Mouse (Mus musculus) testis, postnatal 10 days (tissue): ENCODE data around the gene Ttc23.

Experiments
- DNase-seq: peaks from one replicate; pipeline ENCODE4 v3.0.0; 2021; ENCODE audit warnings: low spot score

The Ttc23 gene

GRCm38 (mm10) chr7:67695906-67696305 is 48.7 kb downstream of the Ttc23 start:
- DNase-seq = no peak

DNA sequence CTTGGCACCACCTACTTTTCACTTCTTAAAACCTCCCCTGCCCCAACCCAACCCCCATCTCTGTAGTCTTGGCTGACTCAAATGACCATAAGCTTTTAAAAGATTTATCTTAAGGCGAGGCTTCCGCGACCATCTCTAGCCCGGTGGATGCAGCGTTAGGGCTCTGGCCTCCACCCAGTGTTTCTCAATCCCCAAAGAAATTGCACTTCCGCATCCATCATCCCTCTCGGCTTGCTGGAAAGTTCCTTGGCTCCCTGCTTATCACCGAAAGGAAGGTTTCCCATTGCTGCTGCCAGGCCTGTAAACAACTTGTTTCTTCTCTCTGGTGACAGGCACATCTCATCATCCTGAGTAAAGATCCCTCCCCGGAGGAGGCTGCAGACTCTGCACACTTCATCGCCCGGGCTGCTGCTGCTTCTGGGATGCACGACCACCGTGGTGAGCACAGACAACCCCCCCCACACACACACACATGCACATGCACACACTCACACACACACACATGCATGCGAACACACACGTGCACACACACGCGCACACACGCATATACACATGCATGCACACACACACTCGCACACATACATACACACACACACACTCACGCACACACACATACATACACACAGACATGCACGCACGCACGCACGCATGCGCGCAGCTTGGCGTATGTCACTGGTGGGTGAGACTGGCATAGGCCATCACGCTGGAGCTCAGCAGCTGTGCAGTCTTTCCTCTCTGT is 50.9 kb downstream of the Ttc23 start:
- DNase-seq = no peak

GRCm38 (mm10) chr7:67699301-67699700 is 52.1 kb downstream of the Ttc23 start:
- DNase-seq = no peak

GRCm38 (mm10) chr7:67700846-67701245 is 53.6 kb downstream of the Ttc23 start:
- DNase-seq = peak; percentile 74

DNA sequence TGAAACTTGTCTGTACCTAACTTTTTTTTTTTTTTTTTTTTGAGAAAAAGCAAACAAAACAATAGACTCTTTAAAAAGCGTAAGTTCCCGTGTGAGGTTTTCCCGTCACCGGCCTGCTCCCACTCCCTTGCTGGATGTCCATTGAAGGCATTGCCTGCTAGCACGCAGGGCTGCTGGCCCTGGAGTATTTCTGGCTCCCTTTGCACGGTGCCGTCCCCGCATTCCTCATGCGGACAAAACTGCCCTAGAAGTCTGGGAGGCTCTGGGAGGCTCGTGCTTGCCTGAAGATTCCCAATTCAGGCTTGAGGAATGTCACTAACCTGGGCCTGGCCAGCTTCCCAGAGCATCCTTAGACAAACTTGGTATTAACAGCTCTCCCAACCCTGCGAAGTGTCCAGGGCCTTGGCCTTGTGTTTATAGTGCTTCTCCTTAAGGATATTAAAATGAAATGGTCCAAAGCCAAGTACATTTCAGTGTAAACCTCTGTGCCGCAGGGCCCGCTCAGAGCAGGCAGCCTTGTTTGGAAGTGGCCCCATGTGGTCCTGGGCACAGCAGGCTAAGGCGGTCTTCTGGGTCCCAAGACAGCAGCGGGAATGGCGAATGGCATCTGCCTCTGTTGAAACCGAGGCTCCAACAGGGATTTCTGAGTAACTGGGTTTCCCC is 54.2 kb downstream of the Ttc23 start:
- DNase-seq = no peak

DNA sequence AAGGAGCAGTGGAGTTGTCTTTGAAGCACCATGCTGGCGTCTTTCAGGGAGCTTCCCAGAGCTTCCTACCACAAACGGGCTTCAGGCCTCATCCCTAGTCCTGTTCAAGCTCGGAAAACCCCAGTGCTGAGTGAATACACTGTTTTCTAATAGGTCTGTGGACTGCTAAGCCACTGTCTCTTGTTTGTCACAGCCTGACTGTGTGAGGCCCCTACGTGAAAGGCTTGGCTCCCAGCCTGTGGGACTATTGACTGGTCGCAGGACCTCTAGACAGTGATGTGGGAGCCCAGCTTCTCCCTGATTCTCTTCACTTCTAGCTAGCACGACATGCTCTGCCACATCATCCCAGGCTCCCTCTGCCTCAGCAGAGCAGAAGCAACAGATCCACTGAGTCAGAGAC is 61.0 kb downstream of the Ttc23 start:
- no peak for DNase-seq

- no peak for DNase-seq
These were observed 63.0 kb downstream of the Ttc23 start for GRCm38 (mm10) chr7:67710216-67710615.

- DNase-seq = peak; percentile 88
These were observed 66.8 kb downstream of the Ttc23 start for GRCm38 (mm10) chr7:67713820-67714510.

- no peak for DNase-seq
These were observed 68.0 kb downstream of the Ttc23 start for GRCm38 (mm10) chr7:67715176-67715575.

GRCm38 (mm10) chr7:67716213-67716878 is 69.1 kb downstream of the Ttc23 start:
- no peak for DNase-seq

GRCm38 (mm10) chr7:67716925-67717324 is 69.7 kb downstream of the Ttc23 start:
- DNase-seq = no peak

- no peak for DNase-seq
These were observed 70.3 kb downstream of the Ttc23 start for GRCm38 (mm10) chr7:67717520-67717919.

DNA sequence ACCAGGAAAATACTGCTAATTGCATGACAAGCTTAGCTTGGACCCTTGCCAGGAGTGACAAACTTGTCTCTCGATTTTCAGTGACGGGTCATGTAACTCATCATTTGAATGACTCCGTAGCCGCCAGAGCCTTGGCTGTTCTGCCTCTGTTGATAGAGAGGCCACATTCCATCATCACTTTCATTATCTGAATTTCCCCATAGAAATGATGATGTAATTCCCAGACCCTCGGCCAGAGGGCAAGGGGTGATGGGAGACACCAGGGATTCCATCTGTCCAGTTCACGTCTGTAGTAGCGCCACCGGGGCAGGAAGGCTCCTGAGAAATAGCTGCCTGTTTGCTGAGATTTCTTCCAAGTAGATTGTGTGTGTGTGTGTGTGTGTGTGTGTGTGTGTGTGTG is 71.6 kb downstream of the Ttc23 start:
- DNase-seq = no peak

- no peak for DNase-seq
These were observed 75.0 kb downstream of the Ttc23 start for GRCm38 (mm10) chr7:67722163-67722562.

- no peak for DNase-seq
These were observed 77.3 kb downstream of the Ttc23 start for GRCm38 (mm10) chr7:67724536-67724935.

- DNase-seq = no peak
These were observed 77.8 kb downstream of the Ttc23 start for GRCm38 (mm10) chr7:67725016-67725415.

DNA sequence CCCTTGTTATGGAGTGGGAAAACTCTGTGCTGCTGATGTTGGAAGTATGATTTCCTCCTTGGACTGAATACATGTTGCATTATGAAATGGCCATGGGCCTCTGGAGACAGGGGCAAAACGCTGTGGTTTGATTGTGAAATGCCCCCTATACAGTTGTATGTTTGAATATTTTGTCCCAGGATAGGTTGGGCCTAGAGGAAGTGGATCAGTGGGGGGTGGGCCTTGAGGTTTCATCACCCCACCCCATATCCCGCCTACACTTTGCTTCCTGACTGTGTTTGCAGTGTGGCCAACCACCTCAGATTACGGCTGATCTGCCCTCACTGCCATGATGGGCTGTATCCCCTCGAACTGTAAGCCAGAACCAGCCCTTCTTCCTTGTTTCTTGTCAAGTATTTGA is 81.0 kb downstream of the Ttc23 start:
- no peak for DNase-seq

DNA sequence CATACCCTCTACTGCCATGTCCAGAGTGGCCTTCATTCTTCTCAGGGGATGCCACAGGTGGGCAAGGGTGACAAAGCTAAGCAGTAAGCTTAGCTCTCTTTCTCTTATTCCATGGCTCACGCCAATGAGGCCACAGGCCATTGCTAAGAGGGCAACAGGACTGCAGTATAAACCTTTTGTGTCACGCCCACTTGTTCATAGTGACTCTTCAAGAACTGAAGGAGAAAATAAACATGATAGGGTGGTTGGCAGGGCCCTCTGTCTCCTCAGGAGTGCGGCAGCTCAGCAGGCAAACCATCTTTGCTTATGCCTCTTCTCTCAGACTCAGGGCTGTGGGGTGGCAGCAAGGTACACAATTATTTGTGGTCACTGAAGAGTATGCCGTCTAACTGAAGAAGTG is 81.6 kb downstream of the Ttc23 start:
- DNase-seq = no peak

GRCm38 (mm10) chr7:67730431-67731110 is 83.4 kb downstream of the Ttc23 start:
- DNase-seq = no peak

DNA sequence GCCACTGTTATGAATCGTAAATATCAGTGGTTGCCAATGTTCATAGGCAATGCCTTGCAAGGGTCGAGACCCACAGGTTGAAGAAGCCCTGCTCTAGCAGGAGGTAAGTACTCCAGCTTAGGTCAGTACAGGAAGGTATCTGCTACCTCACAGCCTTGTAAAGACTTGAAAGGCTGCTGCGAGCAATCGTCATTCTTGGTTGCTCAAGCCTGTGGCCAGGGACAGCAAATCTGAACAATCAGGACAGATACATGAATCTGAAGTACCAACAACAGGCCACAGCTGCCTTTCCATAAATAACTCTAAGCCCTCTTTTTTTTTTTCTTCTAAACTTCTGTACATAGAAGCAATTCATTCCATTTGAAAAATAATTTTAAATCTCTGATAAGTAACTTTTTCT is 85.1 kb downstream of the Ttc23 start:
- DNase-seq = no peak

DNA sequence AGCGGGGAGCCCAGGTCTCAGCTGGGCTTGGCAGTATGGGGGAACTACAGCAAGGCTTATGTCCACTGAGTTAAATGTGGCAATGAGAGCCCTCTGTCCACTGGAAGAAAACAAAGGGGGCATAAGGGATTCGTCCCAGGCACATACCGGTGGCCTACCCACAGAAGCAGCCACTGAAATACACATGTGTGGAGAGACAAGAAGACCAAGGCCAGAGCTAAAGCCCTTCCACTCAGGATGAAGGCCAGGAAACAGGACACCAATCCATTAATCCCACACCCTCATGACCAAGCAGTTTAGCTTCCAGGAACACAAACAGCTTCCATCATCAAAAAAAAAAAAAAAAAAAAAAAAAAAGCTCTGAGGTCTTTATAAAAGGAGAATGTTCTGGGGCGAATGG is 93.2 kb downstream of the Ttc23 start:
- no peak for DNase-seq

GRCm38 (mm10) chr7:67740796-67741195 is 93.6 kb downstream of the Ttc23 start:
- no peak for DNase-seq
